Mouse (Mus musculus) stomach, embryonic 14.5 days (tissue): ENCODE data around the gene Dnmt3l. TPM values are rescaled to one million over a fixed set of nuclear protein-coding genes. Genes with fewer than 3 reads are reported as not detected.

Experiments used
- ATAC-seq: fragments of 200-750 bp; cut with Nextera tagmentation; 2 replicates; pipeline ENCODE4 v1.8.0; 2017; ENCODE audit warnings: low read depth, moderate TSS enrichment; ENCODE audit not compliant: insufficient number of reproducible peaks, insufficient read depth, low FRiP score
- H3K27ac ChIP-seq: fragments of 300-500 bp; sonication (generic); 2 replicates; pipeline ENCODE4 v1.5.1; 2014; ENCODE audit warnings: mild to moderate bottlenecking, low read length, moderate library complexity, mixed read lengths
- H3K27me3 ChIP-seq: fragments of 300-500 bp; sonication (generic); 2 replicates; pipeline ENCODE4 v1.6.1; 2014; ENCODE audit warnings: low read length, control low read depth, mixed read lengths; ENCODE audit not compliant: control insufficient read depth, insufficient read depth
- H3K36me3 ChIP-seq: fragments of 300-500 bp; sonication (generic); 2 replicates; pipeline ENCODE4 v1.6.1; 2014; ENCODE audit warnings: mild to moderate bottlenecking, control low read depth, low read length, moderate library complexity, mixed read lengths; ENCODE audit not compliant: control insufficient read depth, insufficient read depth
- H3K4me1 ChIP-seq: fragments of 300-500 bp; sonication (generic); 2 replicates; pipeline ENCODE4 v1.6.1; 2014; ENCODE audit warnings: low read length, control low read depth, mixed read lengths; ENCODE audit not compliant: control insufficient read depth, insufficient read depth
- H3K4me2 ChIP-seq: fragments of 300-500 bp; sonication (generic); replicated peaks from 2 replicates; pipeline ENCODE4 v1.6.1; 2014; ENCODE audit warnings: low read depth, low read length, control low read depth
- H3K4me3 ChIP-seq: fragments of 300-500 bp; sonication (generic); 2 replicates; pipeline ENCODE4 v1.5.1; 2014; ENCODE audit warnings: low read depth, low read length, control low read depth
- H3K9ac ChIP-seq: fragments of 300-500 bp; sonication (generic); replicated peaks from 2 replicates; pipeline ENCODE4 v1.6.1; 2014; ENCODE audit warnings: low read depth, mild to moderate bottlenecking, control low read depth, low read length, moderate library complexity, mixed read lengths
- H3K9me3 ChIP-seq: fragments of 300-500 bp; sonication (generic); 2 replicates; pipeline ENCODE4 v1.6.1; 2016; ENCODE audit warnings: low read depth, low read length, control low read depth; ENCODE audit not compliant: control insufficient read depth
- WGBS: fragments of 180-500 bp; shearing (Covaris S2); extraction: QIAGEN DNeasy Blood & Tissue Kit; methylation state at CpG from one replicate; pipeline ENCODE4 v1.1.7; 2014; 5-methylcytosine and 5-hydroxymethylcytosine counted together
- polyA plus RNA-seq: library from polyadenylated mRNA; unstranded; fragments of >200 nt; fragmentation: Nextera tagmentation; extraction: Ambion mirVana; gene quantifications from 2 replicates; pipeline ENCODE4 v1.2.1, GENCODE M21; 2014

The Dnmt3l gene
- polyA plus RNA-seq, 1 experiment from 2014 or later = 0.71 TPM

GRCm38 (mm10) chr10:78063122-78063521 is 21.4 kb downstream of the Dnmt3l start:
- Histone ChIP-seq H3K27ac (no peak overlapping the region), H3K4me1 (no peaks in the 10 kb centered on the region), H3K9ac (no peak overlapping the region), H3K4me2 (no peak overlapping the region), H3K27me3 (no peaks in the 10 kb centered on the region), H3K9me3 (no peaks in the 10 kb centered on the region), H3K36me3 (no peaks in the 10 kb centered on the region), H3K4me3 (no peak overlapping the region)
- no peak for ATAC-seq
- WGBS = 83% methylated on average over 9 of the region's 9 CpGs

- Histone ChIP-seq H3K9me3 (no peaks in the 10 kb centered on the region), H3K36me3 (no peaks in the 10 kb centered on the region), H3K27me3 (no peaks in the 10 kb centered on the region), H3K4me3 (no peak overlapping the region), H3K27ac (no peak overlapping the region), H3K4me1 (no peaks in the 10 kb centered on the region; the same call in 1 of the 2 replicates), H3K4me2 (no peak overlapping the region), H3K9ac (no peak overlapping the region)
- WGBS = 42% methylated on average over 4 of the region's 4 CpGs
- ATAC-seq = no peak
Measured at GRCm38 (mm10) chr10:78067226-78067625, 25.5 kb downstream of the Dnmt3l start.

GRCm38 (mm10) chr10:78068541-78068940 is 26.8 kb downstream of the Dnmt3l start:
- Histone ChIP-seq H3K4me1 (no peaks in the 10 kb centered on the region; the same call in 1 of the 2 replicates), H3K9me3 (no peaks in the 10 kb centered on the region), H3K9ac (no peak overlapping the region), H3K4me3 (peak overlapping the region; percentile 70), H3K4me2 (peak overlapping the region; percentile 91), H3K27me3 (no peaks in the 10 kb centered on the region), H3K27ac (no peak overlapping the region), H3K36me3 (no peaks in the 10 kb centered on the region)
- no peak for ATAC-seq
- whole genome bisulfite sequencing = 14% methylated on average over 11 of the region's 11 CpGs

GRCm38 (mm10) chr10:78069101-78070011 is 27.6 kb downstream of the Dnmt3l start, which contains the start of gene Icosl:
Icosl (plus strand) TSS chr10:78069302.
- H3K4me3 ChIP-seq = peak within 1 kb of the TSS; percentile 70
- peak; percentile 91 for ATAC-seq
- peak within 1 kb of the TSS; percentile 91 for H3K4me2 ChIP-seq
- under 1% methylated on average over 66 of the region's 66 CpGs for WGBS
- H3K36me3 ChIP-seq = no peaks in the 10 kb centered on the region
- peak within 1 kb of the TSS; percentile 48; the same call in 1 of the 2 replicates for H3K9ac ChIP-seq
- H3K9me3 ChIP-seq = no peaks in the 10 kb centered on the region
- H3K27me3 ChIP-seq = no peaks in the 10 kb centered on the region
- H3K4me1 ChIP-seq = no peaks in the 10 kb centered on the region; the same call in 1 of the 2 replicates
- no peak within 1 kb of the TSS for H3K27ac ChIP-seq

GRCm38 (mm10) chr10:78074151-78074550 is 32.4 kb downstream of the Dnmt3l start:
- no peaks in the 10 kb centered on the region for H3K4me1 ChIP-seq
- no peak overlapping the region for H3K4me2 ChIP-seq
- no peaks in the 10 kb centered on the region for H3K9me3 ChIP-seq
- H3K4me3 ChIP-seq = no peak overlapping the region
- ATAC-seq = no peak
- H3K36me3 ChIP-seq = no peaks in the 10 kb centered on the region
- WGBS = 67% methylated on average over 4 of the region's 4 CpGs
- no peaks in the 10 kb centered on the region for H3K27me3 ChIP-seq
- H3K27ac ChIP-seq = no peak overlapping the region
- H3K9ac ChIP-seq = no peak overlapping the region

GRCm38 (mm10) chr10:78074977-78075376 is 33.2 kb downstream of the Dnmt3l start:
- H3K9ac ChIP-seq = no peak overlapping the region

GRCm38 (mm10) chr10:78077862-78078261 is 36.1 kb downstream of the Dnmt3l start:
- no peaks in the 10 kb centered on the region for H3K27me3 ChIP-seq
- ATAC-seq = no peak
- H3K4me3 ChIP-seq = no peak overlapping the region
- no peak overlapping the region for H3K27ac ChIP-seq
- H3K4me1 ChIP-seq = no peaks in the 10 kb centered on the region
- H3K36me3 ChIP-seq = no peaks in the 10 kb centered on the region
- peak overlapping the region; percentile 26; the same call in 1 of the 2 replicates for H3K9ac ChIP-seq
- no peak overlapping the region for H3K4me2 ChIP-seq
- WGBS = 80% methylated on average over 9 of the region's 9 CpGs
- no peaks in the 10 kb centered on the region for H3K9me3 ChIP-seq

More at GRCm38 (mm10) chr10:78074977-78075376, 33.2 kb downstream of the Dnmt3l start:
- no peak overlapping the region for H3K4me2 ChIP-seq
- no peaks in the 10 kb centered on the region for H3K27me3 ChIP-seq
- no peak overlapping the region for H3K4me3 ChIP-seq
- H3K9me3 ChIP-seq = no peaks in the 10 kb centered on the region
- no peak overlapping the region for H3K27ac ChIP-seq
- H3K36me3 ChIP-seq = no peaks in the 10 kb centered on the region
- ATAC-seq = no peak
- no peaks in the 10 kb centered on the region for H3K4me1 ChIP-seq
- WGBS = 80% methylated on average over 11 of the region's 11 CpGs

- H3K9me3 ChIP-seq = no peaks in the 10 kb centered on the region
- no peaks in the 10 kb centered on the region for H3K36me3 ChIP-seq
- no peak overlapping the region for H3K27ac ChIP-seq
- WGBS = 69% methylated on average over 5 of the region's 5 CpGs
- peak overlapping the region; percentile 26; the same call in 1 of the 2 replicates for H3K9ac ChIP-seq
- H3K4me3 ChIP-seq = no peak overlapping the region
- no peaks in the 10 kb centered on the region for H3K4me1 ChIP-seq
- H3K4me2 ChIP-seq = no peak overlapping the region
- no peak for ATAC-seq
- no peaks in the 10 kb centered on the region for H3K27me3 ChIP-seq
Measured at GRCm38 (mm10) chr10:78078276-78078675, 36.5 kb downstream of the Dnmt3l start.
